Mouse (Mus musculus): Measurements from ENCODE around the gene Scamp2. TPM values are rescaled to one million over a fixed set of nuclear protein-coding genes. Genes with fewer than 3 reads are reported as not detected.

The Scamp2 gene
- polyA plus RNA-seq, 1 experiment from 2014 or later: 92.3 TPM

DNA sequence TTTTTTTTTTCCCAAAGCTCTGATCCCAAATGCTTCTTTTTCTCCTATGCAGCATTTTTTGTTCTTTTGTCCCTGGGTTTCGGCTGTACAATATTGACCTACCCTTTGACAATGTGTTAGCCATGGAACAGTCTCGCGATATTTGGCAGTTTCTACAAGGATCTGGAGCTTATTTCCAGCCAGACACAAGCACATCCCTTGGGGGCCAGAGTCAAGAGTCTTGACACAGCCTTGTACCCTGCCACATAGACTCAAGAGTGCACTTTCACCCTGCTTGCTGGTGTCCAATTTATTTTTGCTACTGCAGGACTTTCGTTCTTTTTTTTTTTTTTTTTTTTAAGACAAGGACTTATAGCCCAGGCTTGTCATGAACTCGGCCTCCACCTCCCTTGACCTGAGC, 24.4 kb upstream of the Scamp2 start:
- no peak for TF ChIP-seq CTCF (IDR thresholded peaks at IDR 0.05; ENCODE audit: low read depth)
- Histone ChIP-seq H3K4me1 (replicated peaks; ENCODE audit: control insufficient read depth, insufficient read depth, low read length) (0 out of 2 replicates have a peak, but pooled peaks cover 4% of the 10 kb centered on the region), H3K9ac (ENCODE audit: low read depth, low read length) (0 out of 2 replicates have a peak overlapping the region, but pooled peaks have one; percentile 81), H3K4me3 (ENCODE audit: low read depth, low read length) (no peak overlapping the region), H3K9me3 (ENCODE audit: control insufficient read depth) (no peaks in the 10 kb centered on the region), H3K4me2 (replicated peaks; ENCODE audit: low read depth) (peak overlapping the region; percentile 95; the same call in 1 of the 2 replicates), H3K27me3 (replicated peaks; ENCODE audit: control insufficient read depth, insufficient read depth, low read length) (no peaks in the 10 kb centered on the region), H3K36me3 (ENCODE audit: control insufficient read depth, insufficient read depth) (peaks cover 28% of the 10 kb centered on the region), H3K27ac (ENCODE audit: low read depth, low read length) (no peak overlapping the region)
- ATAC-seq: no peak
- WGBS: 86% methylated on average over 5 of the region's 5 CpGs

DNA sequence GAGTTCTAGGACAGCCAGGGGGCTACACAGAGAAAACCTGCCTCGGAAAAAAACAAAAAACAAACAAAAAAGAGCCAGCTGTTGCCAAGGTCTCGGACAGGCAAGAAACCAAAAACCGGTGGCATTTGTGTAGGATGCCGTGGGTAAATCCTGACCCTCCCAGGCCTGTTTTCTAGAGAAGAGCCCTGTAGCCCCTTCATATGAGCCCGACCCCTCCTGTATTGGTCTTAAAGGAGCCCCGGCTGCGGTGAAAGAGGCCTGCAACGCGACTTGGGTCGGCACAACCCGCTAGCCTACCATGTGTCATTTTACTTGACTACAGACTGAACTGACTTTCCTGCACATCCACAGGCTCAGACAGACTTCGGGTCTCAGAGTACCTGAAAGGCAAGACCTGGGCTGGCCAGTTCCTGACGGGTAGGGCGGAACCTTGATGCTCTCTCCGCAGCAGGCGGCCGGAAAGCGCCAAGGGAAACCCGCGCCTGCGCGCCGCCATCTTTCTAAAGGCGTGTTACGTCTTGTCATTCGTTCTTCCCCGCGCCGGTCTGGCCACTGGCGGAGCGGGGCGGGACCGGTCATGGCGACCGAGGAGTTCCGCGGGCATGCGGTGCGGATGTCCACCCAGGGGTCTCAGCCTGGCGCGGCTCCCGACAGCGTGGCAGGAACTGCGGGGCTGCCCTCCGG, 23.6 kb upstream of the Scamp2 start, which contains the start of gene Fam219b:
TSS of gene Fam219b (plus strand) at position 485 of the 684 bp plus-strand sequence.
- Histone ChIP-seq H3K27ac (ENCODE audit: low read depth, low read length) (peak within 1 kb of the TSS; percentile 73), H3K9ac (ENCODE audit: low read depth, low read length) (peak within 1 kb of the TSS; percentile 81), H3K36me3 (ENCODE audit: control insufficient read depth, insufficient read depth) (peaks cover 26% of the 10 kb centered on the region), H3K4me3 (ENCODE audit: low read depth, low read length) (peak within 1 kb of the TSS; percentile 85), H3K27me3 (replicated peaks; ENCODE audit: control insufficient read depth, insufficient read depth, low read length) (no peaks in the 10 kb centered on the region), H3K9me3 (ENCODE audit: control insufficient read depth) (no peaks in the 10 kb centered on the region), H3K4me1 (replicated peaks; ENCODE audit: control insufficient read depth, insufficient read depth, low read length) (0 out of 2 replicates have a peak, but pooled peaks cover 4% of the 10 kb centered on the region), H3K4me2 (replicated peaks; ENCODE audit: low read depth) (peak within 1 kb of the TSS; percentile 95)
- ATAC-seq: peak; percentile 87
- 1% methylated on average over 45 of the region's 45 CpGs for WGBS
- 0 out of 2 replicates have a peak, but pooled peaks have one; percentile 21 for TF ChIP-seq CTCF (IDR thresholded peaks at IDR 0.05; ENCODE audit: low read depth)

DNA sequence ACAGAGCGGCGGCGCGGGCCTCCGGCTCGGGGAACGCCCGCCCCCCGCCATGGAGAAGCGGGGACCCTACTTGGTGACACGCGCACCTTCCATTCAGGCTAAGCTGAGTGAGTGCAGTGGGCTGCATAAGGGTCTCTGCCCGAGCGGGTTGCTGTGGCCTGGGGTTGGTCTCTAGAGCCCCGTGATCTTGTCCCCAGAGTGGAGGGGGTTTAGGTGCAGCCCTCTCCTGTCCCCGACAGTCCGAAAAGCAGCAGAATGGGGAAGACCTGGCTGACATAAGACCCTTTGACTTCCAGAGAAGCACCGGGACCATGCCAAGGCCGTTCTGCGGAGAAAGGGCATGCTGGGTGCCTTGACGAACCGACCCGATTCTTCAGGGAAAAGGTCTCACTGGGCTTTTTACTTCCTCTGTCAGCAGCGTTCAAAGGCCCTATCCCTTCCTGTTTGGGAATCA, 23.0 kb upstream of the Scamp2 start:
- no peaks in the 10 kb centered on the region for H3K9me3 ChIP-seq (ENCODE audit: control insufficient read depth)
- H3K36me3 ChIP-seq (ENCODE audit: control insufficient read depth, insufficient read depth): peaks cover 27% of the 10 kb centered on the region
- peak overlapping the region; percentile 95 for H3K4me2 ChIP-seq (replicated peaks; ENCODE audit: low read depth)
- peak overlapping the region; percentile 81 for H3K9ac ChIP-seq (ENCODE audit: low read depth, low read length)
- WGBS: under 1% methylated on average over 24 of the region's 24 CpGs
- ATAC-seq: peak; percentile 44
- H3K27me3 ChIP-seq (replicated peaks; ENCODE audit: control insufficient read depth, insufficient read depth, low read length): no peaks in the 10 kb centered on the region
- no peak for TF ChIP-seq CTCF (IDR thresholded peaks at IDR 0.05; ENCODE audit: low read depth)
- H3K27ac ChIP-seq (ENCODE audit: low read depth, low read length): peak overlapping the region; percentile 73
- 0 out of 2 replicates have a peak, but pooled peaks cover 4% of the 10 kb centered on the region for H3K4me1 ChIP-seq (replicated peaks; ENCODE audit: control insufficient read depth, insufficient read depth, low read length)
- H3K4me3 ChIP-seq (ENCODE audit: low read depth, low read length): peak overlapping the region; percentile 85

DNA sequence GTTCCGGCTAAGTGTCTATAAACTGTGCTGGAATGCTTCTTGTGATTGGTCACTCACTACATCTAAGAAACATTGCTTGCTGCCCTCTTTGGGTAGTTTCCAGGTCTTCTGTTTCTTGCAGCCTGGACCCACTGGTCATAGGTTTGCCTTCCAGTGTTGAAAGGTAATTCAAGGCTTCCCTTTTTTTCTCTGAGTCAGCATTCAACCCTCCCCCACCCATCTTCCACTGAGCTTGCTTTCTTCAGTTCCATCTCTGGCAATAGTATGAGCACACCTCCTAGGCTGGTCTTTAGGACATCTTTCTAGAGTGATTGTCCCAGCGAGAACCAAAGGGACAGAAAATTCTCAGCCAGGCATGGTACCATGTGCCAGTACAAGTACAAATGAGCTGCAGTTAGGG, 21.2 kb upstream of the Scamp2 start:
- Histone ChIP-seq H3K27me3 (replicated peaks; ENCODE audit: control insufficient read depth, insufficient read depth, low read length) (no peaks in the 10 kb centered on the region), H3K4me1 (replicated peaks; ENCODE audit: control insufficient read depth, insufficient read depth, low read length) (0 out of 2 replicates have a peak, but pooled peaks cover 4% of the 10 kb centered on the region), H3K4me2 (replicated peaks; ENCODE audit: low read depth) (no peak overlapping the region), H3K27ac (ENCODE audit: low read depth, low read length) (no peak overlapping the region), H3K4me3 (ENCODE audit: low read depth, low read length) (no peak overlapping the region), H3K36me3 (ENCODE audit: control insufficient read depth, insufficient read depth) (peaks cover 31% of the 10 kb centered on the region), H3K9me3 (ENCODE audit: control insufficient read depth) (no peaks in the 10 kb centered on the region), H3K9ac (ENCODE audit: low read depth, low read length) (no peak overlapping the region)
- TF ChIP-seq CTCF (IDR thresholded peaks at IDR 0.05; ENCODE audit: low read depth): no peak
- 89% methylated on average over 2 of the region's 2 CpGs for WGBS
- ATAC-seq: no peak

DNA sequence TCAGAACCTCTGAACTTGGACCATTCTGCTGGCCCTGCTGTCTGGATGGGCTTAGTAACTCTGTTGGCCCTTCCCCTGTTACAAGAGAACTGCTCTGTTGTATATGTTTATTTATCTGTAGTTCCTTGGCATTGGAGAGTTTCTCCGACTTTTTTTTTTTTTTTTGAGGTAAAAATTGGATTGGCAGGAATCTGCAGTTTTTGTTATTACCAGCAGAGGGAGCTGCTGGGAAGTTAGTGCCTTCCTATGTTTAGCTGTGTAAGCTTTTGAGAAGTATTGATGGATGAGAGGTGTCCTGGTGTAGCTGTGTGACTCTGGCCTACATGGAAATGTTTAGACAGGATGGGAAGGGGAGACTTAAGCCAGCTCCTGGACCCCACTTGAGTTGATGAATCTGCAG, 19.4 kb upstream of the Scamp2 start:
- H3K4me2 ChIP-seq (replicated peaks; ENCODE audit: low read depth): no peak overlapping the region
- ATAC-seq: no peak
- H3K4me3 ChIP-seq (ENCODE audit: low read depth, low read length): no peak overlapping the region
- H3K36me3 ChIP-seq (ENCODE audit: control insufficient read depth, insufficient read depth): peaks cover 48% of the 10 kb centered on the region
- no peak overlapping the region for H3K9ac ChIP-seq (ENCODE audit: low read depth, low read length)
- 0 out of 2 replicates have a peak, but pooled peaks cover 4% of the 10 kb centered on the region for H3K4me1 ChIP-seq (replicated peaks; ENCODE audit: control insufficient read depth, insufficient read depth, low read length)
- H3K9me3 ChIP-seq (ENCODE audit: control insufficient read depth): no peaks in the 10 kb centered on the region
- WGBS: 0% methylated on average over 1 of the region's 1 CpGs
- no peaks in the 10 kb centered on the region for H3K27me3 ChIP-seq (replicated peaks; ENCODE audit: control insufficient read depth, insufficient read depth, low read length)
- no peak overlapping the region for H3K27ac ChIP-seq (ENCODE audit: low read depth, low read length)
- TF ChIP-seq CTCF (IDR thresholded peaks at IDR 0.05; ENCODE audit: low read depth): peak; percentile 84

DNA sequence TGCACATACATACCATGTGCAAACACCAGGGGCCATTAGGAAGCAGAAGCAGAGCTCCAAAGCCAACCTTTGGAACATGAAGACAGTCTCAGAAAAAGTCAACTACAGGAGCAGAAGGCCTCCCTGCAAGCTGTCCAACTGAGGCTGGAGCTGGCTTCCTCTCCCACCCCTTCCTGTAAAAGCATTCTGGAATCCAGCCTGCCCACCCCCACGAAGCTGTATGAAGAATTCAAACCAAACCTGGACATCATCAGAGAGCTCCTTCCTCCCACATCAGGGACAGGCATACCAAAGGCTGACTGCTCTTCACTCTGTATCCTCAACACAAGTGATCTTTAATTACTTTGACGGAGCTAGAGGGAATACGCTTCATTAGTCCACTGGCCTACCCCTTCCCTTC, 16.8 kb upstream of the Scamp2 start:
- H3K36me3 ChIP-seq (ENCODE audit: control insufficient read depth, insufficient read depth): peaks cover 66% of the 10 kb centered on the region
- no peak overlapping the region for H3K27ac ChIP-seq (ENCODE audit: low read depth, low read length)
- no peaks in the 10 kb centered on the region for H3K9me3 ChIP-seq (ENCODE audit: control insufficient read depth)
- no peak for TF ChIP-seq CTCF (IDR thresholded peaks at IDR 0.05; ENCODE audit: low read depth)
- no peak overlapping the region for H3K4me3 ChIP-seq (ENCODE audit: low read depth, low read length)
- WGBS: 71% methylated on average over 3 of the region's 3 CpGs
- H3K4me1 ChIP-seq (replicated peaks; ENCODE audit: control insufficient read depth, insufficient read depth, low read length): no peaks in the 10 kb centered on the region
- no peaks in the 10 kb centered on the region for H3K27me3 ChIP-seq (replicated peaks; ENCODE audit: control insufficient read depth, insufficient read depth, low read length)
- no peak overlapping the region for H3K4me2 ChIP-seq (replicated peaks; ENCODE audit: low read depth)
- no peak for ATAC-seq
- no peak overlapping the region for H3K9ac ChIP-seq (ENCODE audit: low read depth, low read length)

Measured in intestine, postnatal 0 days (tissue).